In genomic region chr19:60740560-60740959, GRCm38 (mm10) we compare ENCODE assay signal across 29 mouse cellular contexts. TPM values are rescaled to one million over a fixed set of nuclear protein-coding genes. Genes with fewer than 3 reads are reported as not detected.
DNase-seq lines count a peak whose midpoint lies in the region; ATAC-seq and TF ChIP-seq lines count a peak whose summit lies in the region.
"Had no signal": no experiment of that assay in that cellular context is flagged by ENCODE, and none has a peak within 500 bp of the region (broad histone marks: within the 10 kb centered on the region; RNA-seq: fewer than 3 reads in every experiment).

No protein-coding gene starts in this region.

- TF ChIP-seq CTCF in heart, adult 2 months (IDR thresholded peaks at IDR 0.05) = 0 out of 2 replicates have a peak, but pooled peaks have one; percentile 10
- peak; percentile 18; the same call in 1 of the 2 replicates for TF ChIP-seq CTCF in midbrain, postnatal 0 days (IDR thresholded peaks at IDR 0.05)
- peak; percentile 8 to 46 (median 37); a peak in 4 of 6 replicates for TF ChIP-seq CTCF in MEL (IDR thresholded peaks at IDR 0.05 in 2 of 3, conservative IDR thresholded peaks at IDR 0.05 in 1 of 3; ENCODE audit: control insufficient read depth in 1 of 3, insufficient read depth in 1 of 3, low read depth in 2 of 3, low read length in 3 of 3, poor library complexity in 1 of 3, severe bottlenecking in 1 of 3)
- TF ChIP-seq CTCF in stomach, postnatal 0 days (IDR thresholded peaks at IDR 0.05; ENCODE audit: low read depth) = peak; percentile 17; the same call in 1 of the 2 replicates

- no peak overlapping the region for H3K4me3 ChIP-seq in heart, adult 2 months
- no peak overlapping the region for H3K4me3 ChIP-seq in midbrain, postnatal 0 days (ENCODE audit: low read depth, low read length)
- H3K4me3 ChIP-seq in midbrain, embryonic 10.5 days = no peak overlapping the region
- no peak overlapping the region for H3K4me3 ChIP-seq in MEL (ENCODE audit: control insufficient read depth in 1 of 2, insufficient read depth in 1 of 2, low read depth in 2 of 2, low read length in 2 of 2)
- no peak overlapping the region for H3K4me3 ChIP-seq in stomach, postnatal 0 days (ENCODE audit: low read depth, low read length)
- H3K4me3 ChIP-seq: embryonic facial prominence, embryonic 12.5 days; embryonic facial prominence, embryonic 15.5 days; erythroblast, embryonic 14.5 days; forebrain, embryonic 12.5 days; forebrain, embryonic 15.5 days; heart, embryonic 12.5 days; heart, embryonic 15.5 days had no signal

- H3K4me2 ChIP-seq in midbrain, postnatal 0 days (ENCODE audit: low read depth, low read length, poor library complexity, severe bottlenecking) = no peak overlapping the region
- H3K4me2 ChIP-seq in stomach, postnatal 0 days (replicated peaks; ENCODE audit: low read depth) = no peak overlapping the region
- H3K4me2 ChIP-seq: embryonic facial prominence, embryonic 12.5 days; embryonic facial prominence, embryonic 15.5 days; forebrain, embryonic 12.5 days; forebrain, embryonic 15.5 days; heart, embryonic 12.5 days; heart, embryonic 15.5 days; hindbrain, embryonic 14.5 days had no signal

- H3K36me3 ChIP-seq in heart, adult 2 months (ENCODE audit: control insufficient read depth, insufficient read depth, low read length) = no peaks in the 10 kb centered on the region
- no peaks in the 10 kb centered on the region for H3K36me3 ChIP-seq in midbrain, postnatal 0 days (ENCODE audit: insufficient read depth, low read length)
- no peaks in the 10 kb centered on the region for H3K36me3 ChIP-seq in midbrain, embryonic 10.5 days
- H3K36me3 ChIP-seq in MEL (ENCODE audit: control insufficient read depth in 1 of 2, insufficient read depth in 2 of 2, low read length in 2 of 2) = peaks cover 0 to 9% of the 10 kb centered on the region in 2 experiments; a peak in 2 of 4 replicates
- no peaks in the 10 kb centered on the region for H3K36me3 ChIP-seq in stomach, postnatal 0 days (ENCODE audit: control insufficient read depth, insufficient read depth, low read length)
- H3K36me3 ChIP-seq: embryonic facial prominence, embryonic 12.5 days; embryonic facial prominence, embryonic 15.5 days; forebrain, embryonic 12.5 days; forebrain, embryonic 15.5 days; G1E; heart, embryonic 12.5 days; heart, embryonic 15.5 days had no signal

- peak; percentile 52 for TF ChIP-seq RAD21 in MEL (IDR thresholded peaks at IDR 0.05; ENCODE audit: low read depth, low read length)

- H3K27me3 ChIP-seq in heart, adult 2 months (ENCODE audit: control insufficient read depth, insufficient read depth, low read length) = no peaks in the 10 kb centered on the region
- H3K27me3 ChIP-seq in midbrain, postnatal 0 days (ENCODE audit: insufficient read depth, low read length) = no peaks in the 10 kb centered on the region
- H3K27me3 ChIP-seq in midbrain, embryonic 10.5 days (ENCODE audit: low read depth, poor library complexity, severe bottlenecking) = no peaks in the 10 kb centered on the region
- H3K27me3 ChIP-seq in MEL (ENCODE audit: control insufficient read depth in 1 of 2, insufficient read depth in 2 of 2, low read length in 2 of 2) = no peaks in the 10 kb centered on the region
- no peaks in the 10 kb centered on the region for H3K27me3 ChIP-seq in stomach, postnatal 0 days (ENCODE audit: control insufficient read depth, insufficient read depth, low read length)
- H3K27me3 ChIP-seq: embryonic facial prominence, embryonic 12.5 days; embryonic facial prominence, embryonic 15.5 days; forebrain, embryonic 12.5 days; forebrain, embryonic 15.5 days; heart, embryonic 15.5 days had no signal

- H3K79me2 ChIP-seq in heart, adult 2 months (replicated peaks; ENCODE audit: control insufficient read depth, insufficient read depth, low read length) = no peaks in the 10 kb centered on the region
- no peaks in the 10 kb centered on the region for H3K79me2 ChIP-seq in MEL (ENCODE audit: control insufficient read depth, insufficient read depth, low read length, poor library complexity)

- no peak for TF ChIP-seq POLR2A in heart, adult 2 months (IDR thresholded peaks at IDR 0.05; ENCODE audit: insufficient read depth, low read depth, low read length)
- TF ChIP-seq POLR2A in MEL (IDR thresholded peaks at IDR 0.05; ENCODE audit: control insufficient read depth in 1 of 2, insufficient read depth in 1 of 2, low read depth in 1 of 2, low read length in 2 of 2, poor library complexity in 1 of 2) = no peak

- H3K9ac ChIP-seq in heart, adult 2 months (ENCODE audit: low read depth, low read length) = no peak overlapping the region
- no peak overlapping the region for H3K9ac ChIP-seq in midbrain, postnatal 0 days (replicated peaks; ENCODE audit: low read length, poor library complexity, severe bottlenecking)
- no peak overlapping the region for H3K9ac ChIP-seq in MEL (ENCODE audit: control insufficient read depth, low read depth, low read length, poor library complexity, severe bottlenecking)
- H3K9ac ChIP-seq in stomach, postnatal 0 days (ENCODE audit: low read length) = no peak overlapping the region
- H3K9ac ChIP-seq: embryonic facial prominence, embryonic 12.5 days; embryonic facial prominence, embryonic 15.5 days; forebrain, embryonic 12.5 days; forebrain, embryonic 15.5 days; heart, embryonic 12.5 days; heart, embryonic 15.5 days; hindbrain, embryonic 14.5 days had no signal

- H3K4me1 ChIP-seq in heart, adult 2 months (ENCODE audit: control insufficient read depth, insufficient read depth, low read length) = no peaks in the 10 kb centered on the region
- no peaks in the 10 kb centered on the region for H3K4me1 ChIP-seq in midbrain, postnatal 0 days (ENCODE audit: insufficient read depth, low read length)
- H3K4me1 ChIP-seq in midbrain, embryonic 10.5 days = no peaks in the 10 kb centered on the region
- peaks cover 11 to 12% of the 10 kb centered on the region in 2 experiments for H3K4me1 ChIP-seq in MEL (ENCODE audit: control insufficient read depth in 1 of 2, insufficient read depth in 2 of 2, low read length in 2 of 2)
- no peaks in the 10 kb centered on the region for H3K4me1 ChIP-seq in stomach, postnatal 0 days (replicated peaks; ENCODE audit: control insufficient read depth, insufficient read depth)
- H3K4me1 ChIP-seq: embryonic facial prominence, embryonic 12.5 days; embryonic facial prominence, embryonic 15.5 days; forebrain, embryonic 12.5 days; forebrain, embryonic 15.5 days; heart, embryonic 12.5 days; heart, embryonic 15.5 days had no signal

- DNase-seq in heart, adult 2 months = no peak
- DNase-seq in heart, adult 9 months (ENCODE audit: low spot score in 2 of 2) = no peak
- DNase-seq in midbrain, postnatal 0 days (ENCODE audit: low spot score) = no peak
- no peak for DNase-seq in midbrain, embryonic 10.5 days (ENCODE audit: low spot score)
- peak; percentile 59 for DNase-seq in MEL (ENCODE audit: low read depth, low spot score)
- DNase-seq in stomach, postnatal 0 days (ENCODE audit: low spot score) = no peak
- no peak for DNase-seq in testis, postnatal 10 days (ENCODE audit: low spot score)
- DNase-seq in right cerebral cortex, postnatal 36 days (ENCODE audit: low spot score in 2 of 2) = no peak
- DNase-seq: adrenal gland, postnatal 10 days; adrenal gland, postnatal 36 days; cerebellum, adult 2 months; cerebellum, adult 9-11 months; cerebellum, postnatal 25 days; gastrocnemius, postnatal 25 days; heart, postnatal 10 days; heart, postnatal 36 days had no signal

- TF ChIP-seq EP300 in heart, adult 2 months (IDR thresholded peaks at IDR 0.05; ENCODE audit: insufficient read depth, low read depth, low read length) = no peak
- no peak for TF ChIP-seq EP300 in MEL (IDR thresholded peaks at IDR 0.05; ENCODE audit: low read depth in 1 of 2, low read length in 2 of 2)
- TF ChIP-seq EP300 in stomach, postnatal 0 days (optimal IDR thresholded peaks at IDR 0.05) = no peak

- 48% methylated on average over 1 of the region's 1 CpGs for WGBS in heart, adult 2 months
- 56% methylated on average over 1 of the region's 1 CpGs for WGBS in midbrain, postnatal 0 days
- WGBS in midbrain, embryonic 10.5 days = 50% methylated on average over 1 of the region's 1 CpGs
- WGBS in stomach, postnatal 0 days = 58% methylated on average over 1 of the region's 1 CpGs

- H3K9me3 ChIP-seq in midbrain, postnatal 0 days (ENCODE audit: low read length) = 0 out of 2 replicates have a peak, but pooled peaks cover 2% of the 10 kb centered on the region
- H3K9me3 ChIP-seq in midbrain, embryonic 10.5 days (replicated peaks) = no peaks in the 10 kb centered on the region
- H3K9me3 ChIP-seq in MEL (replicated peaks; ENCODE audit: insufficient read depth, low read length) = no peaks in the 10 kb centered on the region
- no peaks in the 10 kb centered on the region for H3K9me3 ChIP-seq in stomach, postnatal 0 days (ENCODE audit: control insufficient read depth, low read length)
- H3K9me3 ChIP-seq: embryonic facial prominence, embryonic 12.5 days; embryonic facial prominence, embryonic 15.5 days; forebrain, embryonic 12.5 days; forebrain, embryonic 15.5 days; G1E; heart, embryonic 12.5 days; heart, embryonic 15.5 days had no signal

- no peak for ATAC-seq in midbrain, postnatal 0 days (ENCODE audit: low FRiP score)
- no peak for ATAC-seq in stomach, postnatal 0 days (ENCODE audit: low FRiP score, low TSS enrichment)
- ATAC-seq: CD4-positive, CD25-positive, alpha-beta regulatory T cell, adult 4 months; forebrain, embryonic 15.5 days; hindbrain, postnatal 0 days; inflammation-experienced regulatory T-cells, adult 6 months; intestine, embryonic 16.5 days had no signal

- intact Hi-C loops in heart, adult 2 months (cut with DNase I) = no loop called here

- H3K27ac ChIP-seq in heart, adult 2 months = no peak overlapping the region
- no peak overlapping the region for H3K27ac ChIP-seq in midbrain, postnatal 0 days (ENCODE audit: low read depth, low read length)
- H3K27ac ChIP-seq in midbrain, embryonic 10.5 days (replicated peaks) = no peak overlapping the region
- no peak overlapping the region for H3K27ac ChIP-seq in MEL (ENCODE audit: control insufficient read depth, low read depth, low read length)
- H3K27ac ChIP-seq in stomach, postnatal 0 days (replicated peaks) = no peak overlapping the region
- H3K27ac ChIP-seq: embryonic facial prominence, embryonic 12.5 days; embryonic facial prominence, embryonic 15.5 days; forebrain, embryonic 12.5 days; forebrain, embryonic 15.5 days; heart, embryonic 15.5 days; hindbrain, embryonic 14.5 days; hindbrain, postnatal 0 days had no signal

RNA-seq across cellular contexts. Expression of gene Nanos1, which starts 15.2 kb away (rescaled TPM):
- total RNA-seq in heart, adult 2 months (2021) = under 1 TPM; 0.20 to 0.29 TPM
- polyA plus RNA-seq in heart, adult 2 months (2012; rRNA removed) = 0.03 and 0.14 TPM in 2 replicates
- total RNA-seq in midbrain, postnatal 0 days (2014; rRNA removed) = 49.3 and 53.1 TPM in 2 replicates
- 19.6 and 20.8 TPM in 2 replicates for polyA plus RNA-seq in midbrain, postnatal 0 days (2015; fragmentation: Nextera tagmentation; extraction: Ambion mirVana)
- 1.6 and 2.2 TPM in 2 replicates for polyA plus RNA-seq in midbrain, embryonic 10.5 days (2016; fragmentation: Nextera tagmentation; extraction: Ambion mirVana)
- total RNA-seq in MEL (2012; rRNA removed) = 3.8 and 4.5 TPM in 2 replicates
- polyA plus RNA-seq in MEL (2012; ENCODE audit: insufficient read depth in 1 of 2, insufficient read length in 2 of 2, low read depth in 1 of 2, low replicate concordance in 2 of 2, missing spikeins in 1 of 2) = 1 to 10 TPM in 1 of 2 experiments, not detected in 1; 4.6 TPM
- polyA plus RNA-seq in stomach, postnatal 0 days (2015; fragmentation: Nextera tagmentation; extraction: Ambion mirVana) = 0.71 and 0.81 TPM in 2 replicates

RNA-seq across cellular contexts. Expression of gene Eif3a, which starts 49.9 kb away (rescaled TPM):
- total RNA-seq in heart, adult 2 months (2021) = 100 to 1,000 TPM in 1 of 2 experiments, 10 to 100 TPM in 1; 95.4 to 105 TPM
- polyA plus RNA-seq in heart, adult 2 months (2012; rRNA removed) = 24.0 and 53.1 TPM in 2 replicates
- total RNA-seq in midbrain, postnatal 0 days (2014; rRNA removed) = 86.5 and 119 TPM in 2 replicates
- polyA plus RNA-seq in midbrain, postnatal 0 days (2015; fragmentation: Nextera tagmentation; extraction: Ambion mirVana) = 78.3 and 87.0 TPM in 2 replicates
- 144 and 146 TPM in 2 replicates for polyA plus RNA-seq in midbrain, embryonic 10.5 days (2016; fragmentation: Nextera tagmentation; extraction: Ambion mirVana)
- 331 and 352 TPM in 2 replicates for total RNA-seq in MEL (2012; rRNA removed)
- 100 to 1,000 TPM; 424 to 914 TPM for polyA plus RNA-seq in MEL (2012; ENCODE audit: insufficient read depth in 1 of 2, insufficient read length in 2 of 2, low read depth in 1 of 2, low replicate concordance in 2 of 2, missing spikeins in 1 of 2)
- 54.9 and 60.1 TPM in 2 replicates for polyA plus RNA-seq in stomach, postnatal 0 days (2015; fragmentation: Nextera tagmentation; extraction: Ambion mirVana)
